Mouse (Mus musculus): ENCODE results near the gene Crebl2. TPM values are rescaled to one million over a fixed set of nuclear protein-coding genes. Genes with fewer than 3 reads are reported as not detected.

Gene Crebl2
- total RNA-seq (2021), result 10 to 100 TPM; 29.9 to 32.9 TPM

DNA sequence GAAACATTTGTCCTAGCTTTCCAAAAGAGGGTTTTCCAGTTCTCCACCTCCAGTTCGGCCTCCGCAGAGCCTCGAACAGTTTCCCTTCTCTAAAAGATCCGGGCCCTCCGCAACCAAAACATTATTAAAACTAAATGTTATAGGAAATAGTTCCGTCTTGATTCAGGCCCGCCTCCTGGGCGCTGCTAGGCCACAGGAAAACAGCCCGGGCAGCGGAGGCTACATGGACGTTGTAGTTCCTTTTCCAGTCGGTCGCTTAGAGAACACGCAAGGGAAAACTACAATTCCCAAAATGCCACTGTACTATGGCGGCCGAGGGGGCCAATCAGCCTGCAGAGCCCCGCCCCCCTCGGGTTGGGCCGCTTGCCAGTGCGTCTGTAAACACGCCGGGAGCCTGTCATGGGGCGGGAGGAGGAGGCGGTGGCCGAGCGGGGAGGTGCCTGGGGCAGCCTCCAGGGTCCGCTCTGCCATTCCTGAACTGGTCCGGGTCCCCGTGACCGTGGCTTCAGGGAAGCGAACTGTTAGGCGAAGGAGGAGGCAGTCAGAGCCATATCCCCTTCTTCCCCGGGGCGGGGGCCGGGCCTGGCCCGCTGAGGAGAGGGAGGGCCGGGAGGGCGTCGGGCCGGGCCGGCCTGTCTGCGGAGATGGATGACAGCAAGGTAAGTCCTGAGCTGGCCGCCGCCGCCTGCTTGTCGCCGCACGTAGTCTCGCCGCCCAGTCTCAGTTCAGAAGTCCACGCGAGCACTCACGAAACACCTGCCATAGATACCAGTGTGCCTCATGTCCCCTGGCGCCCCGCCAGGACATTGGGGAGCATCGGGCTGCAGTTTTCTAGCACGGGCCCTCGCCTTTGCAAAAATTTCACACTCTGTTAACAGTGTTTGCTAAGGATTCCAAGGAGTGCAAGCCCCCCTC, at the start of gene Crebl2:
Gene Crebl2 (plus strand): TSS at position 369 of the 915 bp plus-strand sequence.
- peak; percentile 100 for DNase-seq (ENCODE audit: low spot score in 2 of 2)
- intact Hi-C loops (cut with DNase I), result loop anchor here (2.0 kb wide), 1 partner anchor 37 kb away; the partner anchor contains the start of gene Dusp16

DNA sequence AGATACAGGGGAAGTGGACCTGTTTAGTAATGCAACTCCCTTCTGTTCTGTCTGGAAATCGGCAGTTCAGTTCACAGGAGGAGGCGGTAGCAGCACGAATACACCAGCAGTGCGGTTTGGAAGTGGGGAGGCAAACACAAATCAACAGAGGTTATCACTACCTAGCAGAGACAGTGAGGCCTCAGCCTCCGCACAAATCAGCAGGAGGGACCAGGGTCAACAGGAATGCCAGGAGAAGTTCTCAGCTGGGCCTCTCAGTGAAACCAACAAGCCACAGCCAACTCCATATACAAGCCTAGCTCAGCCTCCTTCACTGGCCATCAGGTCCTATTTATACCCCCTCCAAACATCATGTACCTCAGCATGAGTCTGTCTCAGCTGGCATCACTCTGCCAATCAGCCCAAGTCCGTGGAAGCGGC, 48.5 kb upstream of the Crebl2 start:
- intact Hi-C loops (cut with DNase I), result no loop called here
- DNase-seq (ENCODE audit: low spot score in 2 of 2), result no peak

DNA sequence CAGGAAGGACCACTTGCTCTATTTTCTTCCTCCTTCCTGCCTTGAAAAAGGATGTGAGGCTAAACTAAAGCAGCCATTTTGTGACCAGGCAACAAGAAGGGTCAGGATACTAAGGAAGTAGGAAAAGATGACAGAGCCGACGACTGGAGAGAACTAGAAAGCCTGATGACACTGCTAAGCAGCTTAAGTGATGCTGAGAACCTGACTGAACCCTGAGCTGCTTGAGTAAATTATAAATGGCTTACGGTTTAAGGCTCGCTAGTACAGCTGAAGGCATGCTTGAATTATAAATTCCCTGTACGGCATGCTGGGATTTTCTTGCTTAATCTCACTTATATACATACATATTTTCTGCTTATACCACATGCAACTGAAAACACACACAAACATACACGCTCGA, 47.1 kb upstream of the Crebl2 start:
- DNase-seq (ENCODE audit: low spot score in 2 of 2), result no peak
- intact Hi-C loops (cut with DNase I), result no loop called here

DNA sequence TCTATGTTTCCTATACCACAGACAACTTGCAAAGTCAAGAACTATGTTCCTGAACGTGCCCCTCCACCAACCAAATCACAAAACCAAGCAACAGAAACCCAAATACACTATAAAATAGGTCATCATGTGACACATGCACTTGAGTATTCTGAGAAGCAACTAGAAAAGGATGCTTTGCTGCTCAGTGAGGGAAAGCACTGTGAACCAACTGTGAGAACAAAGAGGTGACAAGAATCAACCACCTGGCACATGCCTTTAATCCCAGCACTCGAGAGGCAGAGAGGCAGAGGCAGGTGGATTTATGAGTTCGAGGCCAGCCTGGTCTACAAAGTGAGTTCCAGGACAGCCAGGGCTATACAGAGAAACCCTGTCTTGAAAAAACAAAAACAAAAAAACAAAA, 43.5 kb upstream of the Crebl2 start:
- DNase-seq (ENCODE audit: low spot score in 2 of 2), result no peak
- intact Hi-C loops (cut with DNase I), result no loop called here

DNA sequence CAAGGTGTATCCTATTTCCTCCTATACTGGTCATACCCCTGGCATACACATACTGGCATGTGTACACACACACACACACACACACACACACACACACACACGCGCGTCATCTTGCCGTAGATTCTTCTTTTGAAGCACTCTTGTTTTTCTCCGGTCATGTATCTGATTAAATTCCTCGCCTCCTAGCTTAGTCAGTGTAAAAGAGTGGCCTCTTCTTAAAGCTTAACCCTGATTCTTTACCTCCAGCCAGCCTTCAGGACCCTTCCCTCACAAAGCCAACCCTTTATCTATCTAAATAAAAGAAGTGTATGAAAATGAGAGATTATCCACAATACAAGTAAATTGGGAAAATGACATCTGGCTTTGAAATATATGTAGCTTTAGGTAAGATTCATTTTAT, 40.9 kb upstream of the Crebl2 start:
- intact Hi-C loops (cut with DNase I), result no loop called here
- no peak for DNase-seq (ENCODE audit: low spot score in 2 of 2)

DNA sequence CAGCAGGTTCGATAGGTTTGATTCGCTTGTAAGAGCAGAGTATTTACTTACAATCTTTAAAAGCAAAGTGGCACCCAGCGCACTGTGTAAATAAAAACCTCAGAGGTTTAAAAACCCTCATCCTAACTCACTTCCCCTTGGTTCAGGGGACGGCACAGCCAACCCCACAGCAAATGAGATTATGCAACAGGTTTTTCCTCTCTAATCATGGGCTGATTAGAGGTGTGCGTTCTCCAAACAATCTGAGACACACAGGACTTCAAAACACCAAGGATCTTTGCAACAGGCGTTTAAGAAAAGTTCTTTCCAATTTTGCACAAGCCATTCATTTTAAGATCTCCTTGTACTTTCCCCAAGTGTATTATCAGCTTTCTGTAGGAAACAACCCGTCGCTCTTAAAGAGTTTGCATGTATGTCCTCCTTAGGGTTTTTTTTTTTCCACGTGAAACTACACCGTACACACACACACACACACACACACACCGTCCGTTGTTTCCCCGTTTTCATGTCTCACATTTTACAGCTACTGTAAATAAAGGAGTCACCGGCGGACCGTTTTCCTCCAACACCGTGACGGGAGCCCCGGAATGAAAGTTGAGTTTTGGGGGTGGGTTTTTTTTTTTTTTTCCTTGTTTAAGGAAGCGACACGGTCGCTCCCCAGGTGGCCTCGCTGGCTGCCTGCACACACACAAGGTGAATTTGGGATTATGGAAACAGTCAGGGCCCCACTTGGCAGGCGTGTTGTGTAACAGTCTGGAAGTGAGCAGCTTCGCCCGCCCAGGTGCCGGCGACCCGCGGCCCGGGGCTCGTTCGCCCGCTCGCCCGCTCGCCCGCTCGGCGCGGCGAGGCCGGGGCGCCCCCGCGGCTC, 38.5 kb upstream of the Crebl2 start:
- peak; percentile 13 to 14 for DNase-seq (ENCODE audit: low spot score in 2 of 2)
- intact Hi-C loops (cut with DNase I), result loop anchor here (2.0 to 10.0 kb wide), 3 partner anchors 39 to 367 kb away; partner anchors contain the start of genes Cdkn1b and Crebl2

DNA sequence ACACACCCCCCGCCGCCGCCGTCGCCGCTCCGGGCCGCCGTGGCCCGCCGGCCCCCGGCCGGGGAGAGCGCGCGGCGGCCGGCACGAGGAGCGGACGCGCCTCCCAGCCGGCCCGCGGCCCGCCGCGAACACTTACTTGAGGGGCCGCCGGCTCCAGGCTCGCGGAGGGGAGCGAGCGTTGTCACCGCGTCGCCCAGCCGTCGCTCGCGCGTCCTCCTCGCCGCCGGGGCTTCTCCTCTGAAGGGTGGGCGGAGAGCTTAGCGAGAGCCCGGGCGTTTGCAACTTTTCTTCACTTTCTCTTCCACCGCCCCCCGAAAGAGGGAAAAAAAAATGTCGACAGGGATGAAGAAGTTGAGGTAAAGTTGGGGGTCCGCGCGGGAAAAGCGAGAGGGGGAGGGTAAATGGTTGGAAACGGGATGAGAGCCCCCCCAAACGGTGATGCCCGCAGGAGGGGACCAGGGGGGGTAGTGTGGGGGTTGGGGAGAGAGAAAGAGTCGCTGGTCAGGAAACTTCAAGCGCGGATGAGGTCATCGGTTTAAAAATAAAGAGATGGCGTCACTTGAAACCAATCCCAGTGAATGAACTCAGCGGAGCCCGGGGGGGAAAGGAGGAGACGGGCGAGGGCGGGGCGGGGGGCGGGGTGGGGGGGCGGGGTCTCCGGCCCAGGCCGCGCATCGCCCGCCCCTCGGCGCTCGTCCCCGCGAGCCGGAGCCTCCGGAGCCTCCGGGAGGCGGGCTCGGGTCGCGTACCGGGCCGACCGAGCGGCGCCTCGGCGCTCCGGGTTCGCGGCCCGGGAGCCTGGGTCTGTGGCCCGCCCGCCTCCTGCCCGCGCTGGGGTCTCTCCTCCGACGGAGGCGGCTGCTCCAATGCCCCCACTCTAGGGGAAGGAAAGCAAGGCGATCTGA, 37.6 kb upstream of the Crebl2 start, which contains the start of gene Dusp16:
Gene Dusp16 (minus strand): TSS at position 485 of the 905 bp plus-strand sequence.
- peak; percentile 76 to 92 for DNase-seq (ENCODE audit: low spot score in 2 of 2)
- intact Hi-C loops (cut with DNase I), result loop anchor here (2.0 to 10.0 kb wide), 3 partner anchors 38 to 368 kb away; partner anchors contain the start of genes Cdkn1b and Crebl2

DNA sequence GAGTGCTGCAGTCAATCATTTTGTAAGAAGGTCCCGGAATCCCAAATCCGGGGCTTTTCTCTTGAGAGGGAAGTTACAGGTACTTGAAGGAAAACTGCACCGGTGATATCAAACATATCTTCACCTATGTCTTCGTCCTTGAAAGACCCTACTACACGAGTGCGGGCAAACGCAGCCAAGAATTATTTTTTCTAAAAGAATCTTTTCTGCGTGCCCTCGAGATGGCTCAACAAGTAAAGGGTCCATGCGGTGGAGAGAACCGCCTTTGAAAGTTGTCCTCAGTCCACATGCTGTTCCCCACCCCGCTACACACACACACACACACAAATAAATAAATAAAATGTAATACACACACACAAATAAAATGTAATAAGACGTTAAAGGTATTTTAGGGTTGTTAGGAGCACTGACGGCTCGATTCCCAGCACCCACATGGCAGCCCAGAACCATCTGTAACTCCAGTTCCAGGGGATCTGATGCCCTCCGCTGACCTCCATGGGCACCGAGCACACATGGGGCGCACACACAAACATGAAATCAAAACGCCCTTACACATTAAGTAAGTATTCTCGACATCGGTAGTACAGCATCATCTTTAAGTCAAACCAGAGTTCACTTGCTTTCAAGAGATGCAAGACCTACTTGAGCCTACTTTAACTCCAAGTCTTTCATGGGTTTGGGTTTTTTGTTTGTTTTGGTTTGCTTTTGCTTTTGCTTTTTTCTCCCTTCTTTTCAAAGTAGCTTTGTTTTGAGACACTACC, 36.7 kb upstream of the Crebl2 start:
- DNase-seq (ENCODE audit: low spot score in 2 of 2), result no peak
- intact Hi-C loops (cut with DNase I), result loop anchor here (2.0 to 10.0 kb wide), 3 partner anchors 38 to 368 kb away; partner anchors contain the start of genes Cdkn1b and Crebl2

DNA sequence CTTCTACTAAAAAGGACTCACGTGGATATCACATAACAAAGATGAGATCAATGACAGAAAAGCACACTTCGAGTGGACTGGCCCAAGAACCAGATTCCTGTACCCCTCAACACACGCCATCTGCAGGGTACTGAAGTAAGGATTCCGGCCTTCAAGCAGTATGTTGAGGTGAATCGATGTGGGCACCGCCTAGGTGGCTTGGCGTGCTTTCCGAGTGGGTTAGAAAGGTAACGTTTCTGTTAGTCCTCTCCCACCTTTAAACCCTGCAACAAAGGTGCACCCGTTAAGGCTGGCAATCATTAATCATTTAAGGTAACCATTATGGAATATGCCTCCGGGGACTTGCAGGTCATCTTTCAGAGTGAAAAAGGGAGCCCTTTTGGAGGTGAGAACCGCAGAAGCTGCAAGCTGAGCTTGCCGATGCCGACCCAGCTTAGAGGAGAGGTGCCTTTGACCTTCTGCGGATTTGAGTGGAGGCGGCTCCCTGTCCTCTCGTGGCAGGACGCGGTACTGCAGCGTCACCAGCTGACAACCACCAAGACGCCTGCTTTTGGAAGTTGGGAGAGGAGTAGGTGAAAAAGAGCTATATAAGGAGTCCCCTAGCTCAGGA, 35.9 kb upstream of the Crebl2 start:
- peak; percentile 75 to 76 for DNase-seq (ENCODE audit: low spot score in 2 of 2)
- intact Hi-C loops (cut with DNase I), result loop anchor here (1.0 to 10.0 kb wide), 4 partner anchors 37 to 369 kb away; partner anchors contain the start of genes Cdkn1b and Crebl2

DNA sequence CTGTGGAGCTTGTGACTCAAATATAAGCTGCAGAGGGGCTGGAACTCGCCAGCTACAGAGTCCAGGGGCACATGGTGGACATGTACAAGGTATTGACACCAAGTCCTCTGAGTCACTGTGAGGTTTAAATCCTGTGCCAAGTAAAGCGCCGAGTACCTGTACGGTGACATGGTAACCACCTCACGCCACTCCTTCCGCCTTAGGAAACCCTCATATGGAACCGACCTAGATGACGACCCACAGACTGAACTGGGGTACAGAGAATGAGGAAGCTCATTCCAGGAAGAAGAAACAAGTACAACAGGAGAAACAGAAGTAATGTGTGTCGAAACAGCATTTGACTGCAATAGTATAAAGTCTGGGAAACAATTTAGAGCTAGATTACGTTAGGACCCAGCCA, 33.7 kb upstream of the Crebl2 start:
- no peak for DNase-seq (ENCODE audit: low spot score in 2 of 2)
- intact Hi-C loops (cut with DNase I), result loop anchor here (10.0 kb wide), 1 partner anchor 371 kb away; no protein-coding TSS in a partner anchor

DNA sequence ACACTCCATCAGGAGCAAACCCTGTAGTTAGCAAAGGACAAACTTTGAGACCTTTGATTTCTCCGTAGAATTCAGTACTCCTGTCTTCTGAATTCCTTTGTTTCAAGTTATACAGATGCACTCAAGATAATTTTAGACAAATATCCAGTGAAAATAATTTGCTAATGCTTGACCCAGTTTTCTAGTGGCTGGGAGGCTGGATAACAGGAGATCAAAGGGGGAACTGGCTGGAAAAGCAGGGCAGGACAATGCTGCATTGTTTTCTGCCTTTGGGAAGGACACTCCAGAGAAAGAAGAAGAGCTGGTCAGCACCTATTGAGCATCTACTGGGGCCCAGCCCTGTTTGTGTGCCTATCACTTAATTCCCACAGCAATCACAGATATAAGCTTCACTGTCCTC, 28.5 kb upstream of the Crebl2 start:
- intact Hi-C loops (cut with DNase I), result no loop called here
- DNase-seq (ENCODE audit: low spot score in 2 of 2), result no peak

DNA sequence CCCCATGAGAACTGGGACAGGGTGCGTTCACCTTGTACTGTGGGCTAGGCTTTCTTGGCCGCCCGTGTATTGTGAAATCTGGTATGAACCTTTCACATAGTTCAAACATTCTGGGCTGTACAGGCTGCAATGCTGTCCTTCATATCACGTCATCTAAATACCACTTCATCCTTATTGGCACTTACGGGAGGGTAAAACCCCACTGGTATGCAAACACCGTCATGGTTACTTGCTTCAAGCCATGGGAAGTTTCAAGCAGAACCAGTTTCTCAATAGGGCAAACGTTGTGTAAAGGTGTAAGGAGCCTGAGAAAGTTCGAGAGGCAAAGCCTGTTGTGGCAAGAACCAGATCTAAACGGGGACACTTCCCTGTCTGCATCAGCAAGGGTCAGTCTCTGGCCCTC, 27.3 kb upstream of the Crebl2 start:
- DNase-seq (ENCODE audit: low spot score in 2 of 2), result no peak
- intact Hi-C loops (cut with DNase I), result no loop called here

DNA sequence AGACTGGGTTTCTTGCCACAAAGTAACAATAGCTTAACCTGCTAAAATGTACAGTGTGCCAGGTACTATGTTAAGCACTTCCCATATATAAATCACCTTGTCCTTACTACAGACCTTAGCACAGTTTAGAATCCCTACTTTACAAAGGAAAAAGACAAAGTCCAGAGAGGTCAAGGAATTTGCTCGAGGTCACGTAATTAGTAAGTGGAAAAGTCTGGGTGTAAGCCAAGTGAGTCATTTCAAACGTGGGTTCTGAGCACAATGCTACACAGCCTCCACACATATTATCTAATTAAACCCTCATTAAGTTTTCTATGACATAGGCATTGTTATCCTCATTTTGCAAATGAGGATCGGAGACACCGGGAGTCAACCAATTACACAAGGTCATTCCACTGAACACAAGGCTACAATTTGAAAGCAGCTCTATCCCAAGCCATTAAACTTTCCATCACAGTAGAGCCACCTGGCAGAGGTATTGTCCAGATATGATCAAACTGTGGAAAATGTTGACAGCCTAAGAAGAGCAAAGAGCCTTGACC, 25.1 kb upstream of the Crebl2 start:
- no peak for DNase-seq (ENCODE audit: low spot score in 2 of 2)
- intact Hi-C loops (cut with DNase I), result no loop called here

DNA sequence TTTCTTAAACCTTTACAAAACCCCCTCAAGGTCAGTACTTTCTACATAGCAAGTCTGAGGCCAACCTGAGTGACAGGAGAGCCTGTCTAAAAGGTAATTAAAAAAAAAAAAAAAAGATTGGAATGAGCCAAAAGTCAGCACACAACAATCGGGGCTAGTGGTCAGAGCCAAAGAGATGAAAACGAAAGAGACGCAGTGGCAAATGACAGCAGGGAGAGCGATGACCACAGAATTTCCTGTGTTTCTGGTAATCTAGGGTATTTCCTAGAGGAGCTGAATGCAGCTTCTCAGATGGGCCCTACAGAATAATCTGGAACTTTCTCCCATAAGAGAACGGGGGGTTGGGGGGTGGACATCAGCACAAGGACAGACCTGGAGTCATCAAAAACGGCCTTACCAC, 23.8 kb upstream of the Crebl2 start:
- intact Hi-C loops (cut with DNase I), result no loop called here

DNA sequence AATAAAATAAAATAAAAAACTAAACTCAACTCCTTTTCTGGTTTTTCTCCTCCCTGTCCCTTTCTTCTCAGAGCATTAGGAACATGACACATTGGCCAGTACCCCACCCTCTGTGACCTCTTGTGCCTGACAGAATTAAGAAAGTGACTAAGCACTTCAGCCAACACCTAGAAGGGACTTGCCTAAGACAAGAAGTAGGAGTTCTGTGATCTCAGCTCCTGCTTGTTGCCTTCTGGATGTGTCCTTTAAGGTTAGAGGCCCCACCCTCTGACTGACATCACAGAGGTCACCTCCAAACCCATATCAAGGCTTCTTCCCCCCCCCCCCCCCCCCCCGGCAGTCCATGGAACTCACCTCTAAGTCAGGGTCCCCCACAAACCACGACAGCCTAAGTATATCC, 22.9 kb upstream of the Crebl2 start:
- no peak for DNase-seq (ENCODE audit: low spot score in 2 of 2)
- intact Hi-C loops (cut with DNase I), result no loop called here

More for the DNA sequence above, 23.8 kb upstream of the Crebl2 start:
- DNase-seq (ENCODE audit: low spot score in 2 of 2), result no peak

DNA sequence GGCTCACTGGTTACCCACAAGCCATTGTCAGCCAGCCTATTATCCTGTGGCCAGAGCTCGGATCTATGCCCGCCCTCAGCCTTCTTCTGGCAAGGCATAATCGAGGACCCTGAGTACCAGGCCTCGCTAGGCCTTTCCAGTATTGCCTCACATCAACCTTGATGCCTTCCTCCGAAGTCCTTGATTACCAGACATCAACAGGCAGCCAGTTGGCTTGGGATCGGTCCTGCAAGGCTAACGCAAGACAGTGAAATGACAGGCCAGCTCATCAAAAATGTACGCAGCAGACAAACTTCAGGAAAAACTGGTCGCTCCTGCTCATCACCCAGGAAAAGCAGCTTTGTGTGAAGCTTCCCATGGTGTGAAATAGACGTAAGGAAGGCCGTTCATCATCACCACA, 22.2 kb upstream of the Crebl2 start:
- DNase-seq (ENCODE audit: low spot score in 2 of 2), result no peak
- intact Hi-C loops (cut with DNase I), result no loop called here

DNA sequence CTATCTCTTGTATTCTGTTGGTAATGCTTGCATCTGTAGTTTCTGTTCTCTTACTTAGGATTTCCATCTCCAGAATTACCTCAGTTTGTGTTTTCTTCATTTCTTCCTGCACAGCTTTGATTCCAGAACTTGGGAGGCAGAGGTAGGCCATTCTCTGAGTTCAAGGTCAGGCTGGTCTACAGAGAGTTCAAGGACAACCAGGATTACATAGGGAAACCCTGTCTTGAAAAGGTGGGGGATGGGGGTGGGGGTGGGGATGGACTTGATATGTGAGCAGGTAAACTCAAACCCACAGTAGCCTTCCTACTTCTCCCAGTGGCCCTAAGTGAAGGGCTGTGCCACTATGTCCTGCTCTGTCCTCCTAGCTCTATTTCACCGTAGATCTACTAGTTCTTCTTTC, 16.9 kb upstream of the Crebl2 start:
- intact Hi-C loops (cut with DNase I), result no loop called here
- no peak for DNase-seq (ENCODE audit: low spot score in 2 of 2)

All from left cerebral cortex, postnatal 25 days (tissue).